Mouse (Mus musculus): ENCODE measurements around the gene Eid2. TPM values are rescaled to one million over a fixed set of nuclear protein-coding genes. Genes with fewer than 3 reads are reported as not detected.

Eid2 gene
- total RNA-seq, 2 experiments from 2014 or later: 63.8 to 73.4 TPM

Other genes with a start within 250 kb of the Eid2 start
- 100 to 1,000 TPM; 128 to 130 TPM for gene Psmc4, start 217.8 kb upstream of the Eid2 start, total RNA-seq (2021)
- gene Fcgbp, start 196.6 kb upstream of the Eid2 start, total RNA-seq (2021): under 1 TPM; 0.08 to 0.15 TPM
- not detected for gene 9530053A07Rik, start 138.4 kb upstream of the Eid2 start, total RNA-seq (2021)
- gene Fbl, start 98.2 kb upstream of the Eid2 start, total RNA-seq (2021): 10 to 100 TPM; 62.5 to 63.5 TPM
- 10 to 100 TPM; 40.5 to 42.3 TPM for gene Dyrk1b, start 88.4 kb upstream of the Eid2 start, total RNA-seq (2021)
- gene Eid2b, start 9.9 kb downstream of the Eid2 start, total RNA-seq (2021): 10 to 100 TPM; 40.7 to 44.1 TPM
- gene Selenov, start 23.3 kb downstream of the Eid2 start, total RNA-seq (2021): 1 to 10 TPM; 1.2 to 3.4 TPM
- gene Dll3, start 34.4 kb downstream of the Eid2 start, total RNA-seq (2021): 1 to 10 TPM; 2.2 to 2.6 TPM
- gene Timm50, start 44.2 kb downstream of the Eid2 start, total RNA-seq (2021): 10 to 100 TPM; 39.9 to 42.8 TPM
- gene Supt5, start 70.9 kb downstream of the Eid2 start, total RNA-seq (2021): 100 to 1,000 TPM; 113 to 114 TPM
- 100 to 1,000 TPM; 481 to 507 TPM for gene Rps16, start 82.8 kb downstream of the Eid2 start, total RNA-seq (2021)
- gene Plekhg2, start 104.7 kb downstream of the Eid2 start, total RNA-seq (2021): 10 to 100 TPM; 10.1 to 10.3 TPM
- gene Zfp36, start 112.4 kb downstream of the Eid2 start, total RNA-seq (2021): 1 to 10 TPM; 1.5 to 3.3 TPM
- 10 to 100 TPM; 18.0 to 19.8 TPM for gene Med29, start 124.8 kb downstream of the Eid2 start, total RNA-seq (2021)
- 10 to 100 TPM; 59.9 to 60.0 TPM for gene Paf1, start 125.1 kb downstream of the Eid2 start, total RNA-seq (2021)
- gene Gmfg, start 169.6 kb downstream of the Eid2 start, total RNA-seq (2021): 1 to 10 TPM; 2.6 to 3.3 TPM
- 10 to 100 TPM; 97.0 to 98.5 TPM for gene Lrfn1, start 184.1 kb downstream of the Eid2 start, total RNA-seq (2021)
- gene Ifnl2, start 242.6 kb downstream of the Eid2 start, total RNA-seq (2021): not detected